Mouse (Mus musculus): Measurements from ENCODE around the gene Gja3. TPM values are rescaled to one million over a fixed set of nuclear protein-coding genes. Genes with fewer than 3 reads are reported as not detected.
A peak's percentile ranks its signal among the peaks of the same experiment; 100 is the strongest.
"Not testable (repeated sequence)": the region's sequence is repeated elsewhere in the genome, so short reads cannot be mapped to it uniquely, and the experiment has no call there.

Gene Gja3
- polyA plus RNA-seq, 1 experiment: 0.06 TPM

GRCm38 (mm10) chr14:57093029-57093428, 35.1 kb upstream of the Gja3 start:
- Histone ChIP-seq H3K4me1 (ENCODE audit: control insufficient read depth, insufficient read depth, low read length) (no peaks in the 10 kb centered on the region), H3K4me3 (ENCODE audit: insufficient read depth, low read length) (no peak overlapping the region), H3K27ac (ENCODE audit: insufficient read depth, low read length) (no peak overlapping the region)
- TF ChIP-seq CTCF (IDR thresholded peaks at IDR 0.05; ENCODE audit: extremely low read depth, insufficient read depth, low read length) (peak; percentile 78), POLR2A (IDR thresholded peaks at IDR 0.05; ENCODE audit: extremely low read depth, insufficient read depth, low read length) (no peak)

- H3K27ac ChIP-seq (ENCODE audit: insufficient read depth, low read length): no peak overlapping the region
- H3K4me3 ChIP-seq (ENCODE audit: insufficient read depth, low read length): no peak overlapping the region
- TF ChIP-seq CTCF (IDR thresholded peaks at IDR 0.05; ENCODE audit: extremely low read depth, insufficient read depth, low read length) (no peak), POLR2A (IDR thresholded peaks at IDR 0.05; ENCODE audit: extremely low read depth, insufficient read depth, low read length) (no peak)
- no peaks in the 10 kb centered on the region for H3K4me1 ChIP-seq (ENCODE audit: control insufficient read depth, insufficient read depth, low read length)
These were observed 32.1 kb upstream of the Gja3 start for GRCm38 (mm10) chr14:57090001-57090400.

DNA sequence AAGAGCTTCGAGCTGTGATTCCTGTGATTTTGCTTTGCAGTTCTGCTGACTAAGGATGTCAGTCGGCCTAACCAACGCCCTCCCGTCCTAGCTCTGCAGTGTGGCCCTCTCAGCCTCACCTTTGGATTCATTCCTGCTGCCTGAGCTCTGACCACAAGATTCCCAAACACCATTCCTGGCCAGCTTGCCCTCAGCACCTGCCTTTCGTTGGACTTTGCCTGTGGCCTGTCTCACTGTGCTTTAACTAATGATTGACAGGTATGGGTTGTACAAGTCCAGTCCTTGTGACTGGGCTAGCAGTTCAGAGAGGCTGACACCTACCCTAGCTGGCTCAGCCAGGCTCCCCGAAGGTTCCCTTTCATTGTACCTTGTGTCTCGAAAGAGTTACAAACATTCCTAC, 31.2 kb upstream of the Gja3 start:
- TF ChIP-seq CTCF (IDR thresholded peaks at IDR 0.05; ENCODE audit: extremely low read depth, insufficient read depth, low read length): no peak
- no peak for TF ChIP-seq POLR2A (IDR thresholded peaks at IDR 0.05; ENCODE audit: extremely low read depth, insufficient read depth, low read length)
- H3K4me3 ChIP-seq (ENCODE audit: insufficient read depth, low read length): no peak overlapping the region
- no peak overlapping the region for H3K27ac ChIP-seq (ENCODE audit: insufficient read depth, low read length)
- no peaks in the 10 kb centered on the region for H3K4me1 ChIP-seq (ENCODE audit: control insufficient read depth, insufficient read depth, low read length)

DNA sequence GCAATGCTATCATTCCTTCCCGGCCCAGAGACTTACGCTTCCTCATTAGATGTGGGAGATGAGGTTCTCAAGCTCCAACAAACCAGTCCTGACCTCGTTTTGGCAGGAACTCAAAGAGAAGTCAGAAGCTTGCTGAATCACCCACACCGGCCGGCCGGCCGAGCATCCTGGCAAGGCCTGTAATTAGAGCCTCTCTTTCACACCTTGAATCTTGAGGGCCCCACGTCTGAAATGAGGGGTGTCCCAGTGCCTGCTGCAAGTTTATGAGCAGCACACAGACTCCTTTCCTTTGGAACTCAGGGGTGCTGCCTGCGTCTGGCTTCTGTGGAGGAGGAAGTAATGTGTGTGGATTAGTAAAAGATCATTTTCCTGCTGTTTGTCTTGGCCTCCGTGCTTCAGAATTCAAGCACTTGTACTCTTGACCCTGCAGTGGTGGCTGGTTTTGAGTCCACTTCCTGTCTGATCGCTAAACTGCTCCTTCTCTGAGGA, 26.3 kb upstream of the Gja3 start:
- no peak overlapping the region for H3K4me3 ChIP-seq (ENCODE audit: insufficient read depth, low read length)
- TF ChIP-seq CTCF (IDR thresholded peaks at IDR 0.05; ENCODE audit: extremely low read depth, insufficient read depth, low read length): no peak
- TF ChIP-seq POLR2A (IDR thresholded peaks at IDR 0.05; ENCODE audit: extremely low read depth, insufficient read depth, low read length): no peak
- H3K27ac ChIP-seq (ENCODE audit: insufficient read depth, low read length): no peak overlapping the region
- no peaks in the 10 kb centered on the region for H3K4me1 ChIP-seq (ENCODE audit: control insufficient read depth, insufficient read depth, low read length)

GRCm38 (mm10) chr14:57082863-57083262, 25.0 kb upstream of the Gja3 start:
- Histone ChIP-seq H3K4me1 (ENCODE audit: control insufficient read depth, insufficient read depth, low read length) (no peaks in the 10 kb centered on the region), H3K4me3 (ENCODE audit: insufficient read depth, low read length) (no peak overlapping the region), H3K27ac (ENCODE audit: insufficient read depth, low read length) (no peak overlapping the region)
- TF ChIP-seq CTCF (IDR thresholded peaks at IDR 0.05; ENCODE audit: extremely low read depth, insufficient read depth, low read length) (no peak), POLR2A (IDR thresholded peaks at IDR 0.05; ENCODE audit: extremely low read depth, insufficient read depth, low read length) (no peak)

- TF ChIP-seq POLR2A (IDR thresholded peaks at IDR 0.05; ENCODE audit: extremely low read depth, insufficient read depth, low read length): no peak
- no peak for TF ChIP-seq CTCF (IDR thresholded peaks at IDR 0.05; ENCODE audit: extremely low read depth, insufficient read depth, low read length)
- H3K4me3 ChIP-seq (ENCODE audit: insufficient read depth, low read length): no peak overlapping the region
- H3K4me1 ChIP-seq (ENCODE audit: control insufficient read depth, insufficient read depth, low read length): no peaks in the 10 kb centered on the region
- H3K27ac ChIP-seq (ENCODE audit: insufficient read depth, low read length): no peak overlapping the region
These were observed 17.6 kb upstream of the Gja3 start for GRCm38 (mm10) chr14:57075537-57075936.

GRCm38 (mm10) chr14:57069906-57070305, 12.0 kb upstream of the Gja3 start:
- not testable (repeated sequence) for H3K4me1 ChIP-seq (ENCODE audit: control insufficient read depth, insufficient read depth, low read length); H3K27ac ChIP-seq (ENCODE audit: insufficient read depth, low read length); H3K4me3 ChIP-seq (ENCODE audit: insufficient read depth, low read length)
- peak; percentile 52 for TF ChIP-seq CTCF (IDR thresholded peaks at IDR 0.05; ENCODE audit: extremely low read depth, insufficient read depth, low read length)

DNA sequence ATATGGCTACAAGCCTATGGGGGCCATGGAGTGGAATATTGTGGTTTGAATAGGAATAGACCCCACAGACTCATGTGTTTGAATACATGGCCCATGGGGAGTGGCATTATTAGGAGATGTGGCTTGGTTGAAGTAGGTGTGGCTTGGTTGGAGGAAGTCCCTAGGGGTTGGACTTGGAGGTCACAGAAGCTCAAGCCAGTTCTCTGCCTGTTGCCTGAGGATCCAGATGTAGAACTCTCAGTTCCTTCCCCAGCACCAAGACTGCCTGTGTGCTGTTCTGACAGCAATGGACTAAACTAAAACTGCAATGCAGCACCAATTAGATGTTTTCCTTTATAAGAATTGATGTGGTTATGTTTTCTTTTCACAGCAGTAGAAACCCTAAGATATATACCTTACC, 8.2 kb upstream of the Gja3 start:
- no peak overlapping the region for H3K27ac ChIP-seq (ENCODE audit: insufficient read depth, low read length)
- TF ChIP-seq POLR2A (IDR thresholded peaks at IDR 0.05; ENCODE audit: extremely low read depth, insufficient read depth, low read length) (no peak), CTCF (IDR thresholded peaks at IDR 0.05; ENCODE audit: extremely low read depth, insufficient read depth, low read length) (no peak)
- no peaks in the 10 kb centered on the region for H3K4me1 ChIP-seq (ENCODE audit: control insufficient read depth, insufficient read depth, low read length)
- H3K4me3 ChIP-seq (ENCODE audit: insufficient read depth, low read length): no peak overlapping the region

DNA sequence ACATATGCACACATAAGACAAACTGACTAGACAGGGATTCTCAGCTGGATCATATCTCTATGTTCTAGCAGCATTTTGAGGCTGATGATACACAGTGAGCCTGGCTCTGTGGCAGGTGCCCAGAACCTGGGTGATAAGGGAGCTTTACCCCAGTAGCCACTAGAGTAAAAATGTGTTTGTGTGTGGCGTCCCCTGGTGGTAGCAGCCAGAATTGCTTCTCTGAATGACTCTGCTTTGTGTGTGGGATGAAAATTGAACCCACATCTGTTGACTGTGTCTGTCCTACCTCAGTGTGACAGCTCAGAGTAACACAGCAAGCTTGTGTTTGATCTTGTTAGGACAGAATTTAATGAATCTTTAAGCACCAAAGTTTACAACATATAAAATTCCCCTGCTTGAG, 2.2 kb upstream of the Gja3 start:
- H3K27ac ChIP-seq (ENCODE audit: insufficient read depth, low read length); H3K4me3 ChIP-seq (ENCODE audit: insufficient read depth, low read length); H3K4me1 ChIP-seq (ENCODE audit: control insufficient read depth, insufficient read depth, low read length): not testable (repeated sequence)
- TF ChIP-seq CTCF (IDR thresholded peaks at IDR 0.05; ENCODE audit: extremely low read depth, insufficient read depth, low read length): peak; percentile 73

GRCm38 (mm10) chr14:57057204-57057562, 717 bp downstream of the Gja3 start:
- TF ChIP-seq POLR2A (IDR thresholded peaks at IDR 0.05; ENCODE audit: extremely low read depth, insufficient read depth, low read length): no peak
- TF ChIP-seq CTCF (IDR thresholded peaks at IDR 0.05; ENCODE audit: extremely low read depth, insufficient read depth, low read length): no peak
- Histone ChIP-seq H3K27ac (ENCODE audit: insufficient read depth, low read length) (no peak overlapping the region), H3K4me1 (ENCODE audit: control insufficient read depth, insufficient read depth, low read length) (no peaks in the 10 kb centered on the region), H3K4me3 (ENCODE audit: insufficient read depth, low read length) (no peak overlapping the region)

- Histone ChIP-seq H3K4me1 (ENCODE audit: control insufficient read depth, insufficient read depth, low read length) (no peaks in the 10 kb centered on the region), H3K27ac (ENCODE audit: insufficient read depth, low read length) (no peak overlapping the region), H3K4me3 (ENCODE audit: insufficient read depth, low read length) (no peak overlapping the region)
- TF ChIP-seq POLR2A (IDR thresholded peaks at IDR 0.05; ENCODE audit: extremely low read depth, insufficient read depth, low read length) (no peak), CTCF (IDR thresholded peaks at IDR 0.05; ENCODE audit: extremely low read depth, insufficient read depth, low read length) (no peak)
These were observed 5.2 kb downstream of the Gja3 start for GRCm38 (mm10) chr14:57052713-57053112.
